Mouse (Mus musculus) brain, embryonic 14.5 days (tissue): ENCODE measurements around the gene Dync1h1.

Source experiments
- CTCF ChIP-seq: fragments of 200-500 bp; IDR thresholded peaks from 2 replicates; pipeline ENCODE4 v1.5.1; 2012; ENCODE audit warnings: inconsistent platforms, mild to moderate bottlenecking, moderate library complexity, borderline replicate concordance; ENCODE audit not compliant: insufficient read depth, insufficient read length; ENCODE audit errors: extremely low read depth
- POLR2A ChIP-seq: fragments of 200-500 bp; IDR thresholded peaks from 2 replicates; pipeline ENCODE4 v1.6.1; 2012; ENCODE audit warnings: mild to moderate bottlenecking, inconsistent platforms, borderline replicate concordance; ENCODE audit not compliant: poor library complexity, insufficient read depth, insufficient read length, severe bottlenecking; ENCODE audit errors: extremely low read depth

DNA sequence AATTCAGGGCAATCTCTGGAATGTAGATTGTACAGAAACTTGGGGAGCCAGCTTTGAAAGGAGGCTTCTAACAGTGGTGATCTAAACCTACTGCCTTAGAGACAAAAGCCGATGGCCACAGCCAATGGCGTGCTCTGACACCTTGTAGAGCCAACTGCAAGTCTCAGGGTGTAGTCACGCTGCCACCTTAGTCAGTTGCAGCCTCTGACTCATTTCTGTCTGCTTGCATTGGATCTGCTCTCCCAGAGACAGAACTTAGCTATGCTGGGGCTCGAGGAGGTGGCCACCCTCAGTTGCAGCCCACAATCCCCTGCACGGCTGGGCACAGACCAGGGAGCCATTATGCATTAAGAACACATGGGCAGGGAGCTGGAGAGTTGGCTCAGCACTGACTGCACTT, 47.9 kb upstream of the Dync1h1 start:
- no peak for TF ChIP-seq CTCF
- TF ChIP-seq POLR2A: no peak
